Mouse (Mus musculus) forebrain, embryonic 14.5 days (tissue): ENCODE data around the gene Tceal1. TPM values are rescaled to one million over a fixed set of nuclear protein-coding genes. Genes with fewer than 3 reads are reported as not detected.

ENCODE experiments used
- ATAC-seq: fragments of 200-750 bp; cut with Nextera tagmentation; 2 replicates; pipeline ENCODE4 v1.8.0; 2017; ENCODE audit warnings: mild to moderate bottlenecking, moderate library complexity
- DNase-seq: peaks from one replicate; pipeline ENCODE4 v3.0.0-alpha.2; 2015; ENCODE audit warnings: low spot score
- H3K27ac ChIP-seq: fragments of 300-500 bp; sonication (generic); 2 replicates; pipeline ENCODE4 v1.5.1; 2014; ENCODE audit warnings: low read depth, mild to moderate bottlenecking, control low read depth, low read length, moderate library complexity
- H3K27me3 ChIP-seq: fragments of 300-500 bp; sonication (generic); replicated peaks from 2 replicates; pipeline ENCODE4 v1.6.1; 2014; ENCODE audit warnings: low read length, control low read depth, mixed read lengths; ENCODE audit not compliant: control insufficient read depth, insufficient read depth
- H3K36me3 ChIP-seq: fragments of 300-500 bp; sonication (generic); 2 replicates; pipeline ENCODE4 v1.6.1; 2014; ENCODE audit warnings: low read length, control low read depth; ENCODE audit not compliant: control insufficient read depth, insufficient read depth
- H3K4me1 ChIP-seq: fragments of 300-500 bp; sonication (generic); 2 replicates; pipeline ENCODE4 v1.6.1; 2014; ENCODE audit warnings: antibody characterized with exemption, low read length, control low read depth; ENCODE audit not compliant: control insufficient read depth, insufficient read depth
- H3K4me2 ChIP-seq: fragments of 300-500 bp; sonication (generic); 2 replicates; pipeline ENCODE4 v1.6.1; 2014; ENCODE audit warnings: mild to moderate bottlenecking, control low read depth, low read length
- H3K4me3 ChIP-seq: fragments of 300-500 bp; sonication (generic); 2 replicates; pipeline ENCODE4 v1.5.1; 2014; ENCODE audit warnings: low read depth, low read length, control low read depth
- H3K9ac ChIP-seq: fragments of 300-500 bp; sonication (generic); 2 replicates; pipeline ENCODE4 v1.6.1; 2014; ENCODE audit warnings: mild to moderate bottlenecking, low read length, control low read depth, moderate library complexity
- H3K9me3 ChIP-seq: fragments of 300-500 bp; sonication (generic); replicated peaks from 2 replicates; pipeline ENCODE4 v1.6.1; 2016; ENCODE audit warnings: low read length, control low read depth, mixed read lengths; ENCODE audit not compliant: control insufficient read depth
- WGBS: fragments of 180-500 bp; shearing (Covaris S2); extraction: QIAGEN DNeasy Blood & Tissue Kit; methylation state at CpG from one replicate; pipeline ENCODE4 v1.1.7; 2014; 5-methylcytosine and 5-hydroxymethylcytosine counted together
- polyA plus RNA-seq: library from polyadenylated mRNA; unstranded; fragments of >200 nt; fragmentation: Nextera tagmentation; extraction: Ambion mirVana; gene quantifications from 2 replicates; pipeline ENCODE4 v1.2.1, GENCODE M21; 2014

Gene Tceal1
- polyA plus RNA-seq, 1 experiment from 2014 or later: 23.3 TPM

DNA sequence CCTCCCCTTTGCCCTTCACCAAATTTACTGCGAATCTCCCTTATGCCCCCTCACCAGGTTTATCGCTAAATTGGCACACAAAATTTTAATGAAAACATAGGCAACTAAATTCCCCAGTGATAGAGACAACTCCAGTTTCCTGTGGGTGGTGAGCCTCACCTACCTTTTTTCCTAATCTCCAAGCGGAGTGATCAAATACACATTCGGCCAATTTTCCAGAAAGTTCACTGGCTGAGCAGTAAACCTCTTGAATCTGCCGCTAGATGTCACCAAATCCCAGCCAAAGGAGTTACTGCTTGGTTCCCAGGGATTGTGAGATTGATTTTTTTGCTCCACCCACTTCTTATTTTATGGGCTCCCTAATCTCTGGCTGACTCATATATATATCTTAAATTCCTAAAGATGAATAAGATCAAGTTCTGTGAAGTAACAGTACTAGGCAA is 34.9 kb downstream of the Tceal1 start:
- Histone ChIP-seq H3K9me3 (no peaks in the 10 kb centered on the region), H3K27me3 (no peaks in the 10 kb centered on the region), H3K4me3 (peak overlapping the region; percentile 52), H3K4me1 (peaks cover 7% of the 10 kb centered on the region; the same call in 1 of the 2 replicates), H3K27ac (peak overlapping the region; percentile 86; the same call in 1 of the 2 replicates), H3K4me2 (peak overlapping the region; percentile 56), H3K36me3 (0 out of 2 replicates have a peak, but pooled peaks cover 3% of the 10 kb centered on the region), H3K9ac (peak overlapping the region; percentile 52)
- ATAC-seq: no peak
- peak; percentile 86 for DNase-seq
- 42% methylated on average over 5 of the region's 5 CpGs for WGBS

DNA sequence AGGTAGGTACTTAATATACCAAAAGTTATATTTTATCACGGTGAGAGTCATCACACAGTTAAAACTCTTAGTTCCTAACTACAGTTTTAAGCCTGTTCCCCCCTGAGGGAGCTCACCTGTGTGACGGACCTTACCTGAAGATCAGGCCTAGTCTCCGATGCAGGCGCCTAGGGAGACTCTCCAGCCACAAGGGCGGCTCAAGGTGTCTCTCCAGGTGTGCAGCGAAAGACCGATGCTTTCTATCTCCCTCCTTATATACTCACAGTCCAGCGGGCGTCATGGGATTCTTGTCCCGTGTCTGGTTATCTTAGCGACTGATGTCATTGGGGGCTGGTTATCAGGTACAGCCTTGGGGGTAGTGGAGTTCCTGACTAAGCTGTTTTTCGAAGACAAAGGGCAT is 35.7 kb downstream of the Tceal1 start, which contains the start of gene Morf4l2:
Gene Morf4l2, minus strand, starts transcription at position 232 of the 400 bp plus-strand sequence.
- Histone ChIP-seq H3K27me3 (no peaks in the 10 kb centered on the region), H3K36me3 (0 out of 2 replicates have a peak, but pooled peaks cover 3% of the 10 kb centered on the region), H3K4me3 (peak within 1 kb of the TSS; percentile 52), H3K4me1 (peaks cover 6% of the 10 kb centered on the region; the same call in 1 of the 2 replicates), H3K9ac (peak within 1 kb of the TSS; percentile 52), H3K4me2 (peak within 1 kb of the TSS; percentile 56), H3K27ac (peak within 1 kb of the TSS; percentile 86; the same call in 1 of the 2 replicates), H3K9me3 (no peaks in the 10 kb centered on the region)
- ATAC-seq (no peak), DNase-seq (no peak)
- WGBS: 92% methylated on average over 12 of the region's 12 CpGs

DNA sequence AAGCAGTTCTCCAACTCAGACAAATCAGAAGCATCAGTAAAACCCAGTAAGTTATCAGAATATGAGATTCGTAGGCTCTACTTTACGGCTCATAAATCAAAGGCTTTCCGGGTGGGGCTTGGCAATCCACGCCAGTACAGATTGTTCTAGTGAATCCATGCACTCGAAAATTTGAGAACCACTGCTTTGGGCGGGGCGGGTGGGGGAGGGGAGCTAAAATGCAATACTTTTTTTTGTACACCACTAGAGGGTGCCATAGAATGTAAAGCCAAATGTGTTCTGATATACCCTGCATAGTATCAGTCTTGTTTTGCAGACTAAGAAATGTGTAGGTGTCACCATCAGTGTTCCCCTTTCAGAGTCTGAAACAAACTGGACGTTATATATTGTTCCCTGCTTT is 36.9 kb downstream of the Tceal1 start:
- WGBS: 76% methylated on average over 8 of the region's 8 CpGs
- no peak for ATAC-seq

DNA sequence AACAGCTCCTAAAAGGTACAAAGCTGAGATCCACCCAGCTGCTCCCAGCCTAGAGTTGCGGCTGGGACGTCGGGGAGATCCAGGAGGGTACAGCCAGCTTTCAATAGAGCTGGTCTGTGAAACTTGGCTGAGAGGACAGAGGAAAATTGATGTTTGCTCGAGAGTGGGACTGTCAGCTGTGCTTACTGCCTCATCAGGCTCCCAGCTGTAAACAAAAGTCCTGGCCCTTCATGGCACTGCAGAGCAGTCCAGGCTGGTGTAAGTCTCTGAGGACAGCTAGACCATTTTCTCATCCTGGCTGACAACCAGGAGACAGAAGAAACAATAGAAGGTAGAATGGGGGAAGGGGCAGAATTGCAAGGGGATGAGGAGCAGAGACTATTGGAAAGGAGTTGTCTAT is 41.5 kb downstream of the Tceal1 start:
- WGBS: 82% methylated on average over 4 of the region's 4 CpGs
- Histone ChIP-seq H3K9me3 (no peaks in the 10 kb centered on the region), H3K27me3 (no peaks in the 10 kb centered on the region), H3K4me1 (no peaks in the 10 kb centered on the region), H3K27ac (no peak overlapping the region), H3K4me2 (no peak overlapping the region), H3K4me3 (no peak overlapping the region), H3K9ac (no peak overlapping the region), H3K36me3 (no peaks in the 10 kb centered on the region)
- DNase-seq (no peak), ATAC-seq (no peak)

More for the DNA sequence above, 36.9 kb downstream of the Tceal1 start:
- Histone ChIP-seq H3K4me2 (no peak overlapping the region), H3K4me3 (no peak overlapping the region), H3K9ac (no peak overlapping the region), H3K27ac (no peak overlapping the region), H3K27me3 (no peaks in the 10 kb centered on the region), H3K4me1 (no peaks in the 10 kb centered on the region), H3K9me3 (no peaks in the 10 kb centered on the region), H3K36me3 (no peaks in the 10 kb centered on the region)
- peak; percentile 19 for DNase-seq

DNA sequence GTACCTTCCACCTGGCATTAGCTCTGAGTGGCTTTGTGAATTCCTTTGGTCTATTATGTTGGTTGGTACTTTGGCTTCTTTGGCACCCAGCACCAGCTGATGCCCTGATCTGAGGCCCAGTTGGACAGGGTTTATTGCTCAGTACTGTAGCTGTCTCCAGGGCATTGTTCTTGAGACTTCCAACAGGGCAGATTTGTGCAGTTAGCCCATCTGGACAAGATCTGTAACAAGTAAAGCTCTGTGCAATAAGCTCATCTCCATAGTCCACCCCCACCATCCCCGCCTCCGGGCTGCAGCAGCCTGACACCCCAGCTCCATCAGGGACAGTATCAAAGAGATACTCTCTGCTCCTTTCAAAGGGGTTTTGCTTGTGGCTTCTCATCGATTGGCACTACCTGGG is 47.7 kb downstream of the Tceal1 start:
- DNase-seq: no peak
- Histone ChIP-seq H3K27ac (no peak overlapping the region), H3K4me2 (no peak overlapping the region), H3K4me1 (no peaks in the 10 kb centered on the region), H3K27me3 (no peaks in the 10 kb centered on the region), H3K4me3 (no peak overlapping the region), H3K9ac (no peak overlapping the region), H3K9me3 (no peaks in the 10 kb centered on the region), H3K36me3 (0 out of 2 replicates have a peak, but pooled peaks cover 3% of the 10 kb centered on the region)
- ATAC-seq: no peak
- 89% methylated on average over 3 of the region's 3 CpGs for WGBS

Other genes starting within 250 kb of the Tceal1 start
- not detected in 2 replicates for gene Kir3dl1, start 190.0 kb upstream of the Tceal1 start, polyA plus RNA-seq
- gene Kir3dl2, start 163.9 kb upstream of the Tceal1 start, polyA plus RNA-seq: 0.20 and 0.37 TPM in 2 replicates
- gene Tceal3, start 117.1 kb upstream of the Tceal1 start, polyA plus RNA-seq: 29.2 and 31.6 TPM in 2 replicates
- gene Morf4l2, start 35.7 kb downstream of the Tceal1 start, polyA plus RNA-seq: 633 and 666 TPM in 2 replicates
- gene Glra4, start 72.2 kb downstream of the Tceal1 start, polyA plus RNA-seq: not detected in 2 replicates
- 6.0 and 9.0 TPM in 2 replicates for gene Plp1, start 114.7 kb downstream of the Tceal1 start, polyA plus RNA-seq
- 6.3 and 10.2 TPM in 2 replicates for gene Rab9b, start 160.8 kb downstream of the Tceal1 start, polyA plus RNA-seq
- not detected in 2 replicates for gene H2bfm, start 219.3 kb downstream of the Tceal1 start, polyA plus RNA-seq